Mouse (Mus musculus): Measurements from ENCODE around the gene Fgfr2. TPM values are rescaled to one million over a fixed set of nuclear protein-coding genes. Genes with fewer than 3 reads are reported as not detected.
A peak's percentile ranks its signal among the peaks of the same experiment; 100 is the strongest.

Fgfr2 gene
- total RNA-seq, 2 experiments from 2014 or later = 27.3 to 32.7 TPM

DNA sequence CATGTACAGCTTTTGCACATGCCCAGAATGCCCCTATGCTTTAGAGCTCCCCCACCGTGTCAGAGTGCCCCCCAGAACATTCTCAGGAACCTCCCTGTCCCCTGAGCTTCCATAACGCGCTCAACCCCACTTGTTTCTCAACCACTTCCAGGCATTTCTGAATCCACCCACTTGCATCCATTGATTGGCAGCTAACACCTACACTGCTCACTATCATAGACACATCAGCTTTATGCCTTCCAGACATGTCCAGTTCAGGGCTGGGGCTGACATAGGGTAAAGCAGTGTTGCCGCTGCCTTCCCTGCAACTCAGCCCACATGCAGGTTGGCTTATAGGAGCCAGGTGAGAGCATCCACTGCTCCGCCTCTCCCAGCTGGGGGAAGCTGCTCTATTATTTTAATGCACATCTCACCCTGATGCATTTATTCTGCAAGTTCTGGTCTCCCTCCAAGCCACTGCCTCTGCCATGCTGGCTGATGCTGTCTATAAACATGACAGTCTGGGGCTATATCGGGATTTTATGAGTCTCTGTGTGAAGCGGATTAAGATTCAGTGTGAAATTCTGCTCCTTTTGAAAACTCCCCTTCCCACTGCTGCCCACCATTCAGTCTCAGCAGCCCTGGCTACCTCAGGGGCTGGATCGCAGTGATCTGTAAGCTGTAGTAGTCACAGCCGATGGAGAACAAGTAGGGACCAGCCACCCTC, 914.1 kb downstream of the Fgfr2 start:
- peak; percentile 58 to 77 for DNase-seq (ENCODE audit: low spot score in 2 of 2)
- intact Hi-C loops (cut with DNase I) = loop anchor here (2.0 to 10.0 kb wide), 2 partner anchors 34 to 134 kb away; no protein-coding TSS in a partner anchor

DNA sequence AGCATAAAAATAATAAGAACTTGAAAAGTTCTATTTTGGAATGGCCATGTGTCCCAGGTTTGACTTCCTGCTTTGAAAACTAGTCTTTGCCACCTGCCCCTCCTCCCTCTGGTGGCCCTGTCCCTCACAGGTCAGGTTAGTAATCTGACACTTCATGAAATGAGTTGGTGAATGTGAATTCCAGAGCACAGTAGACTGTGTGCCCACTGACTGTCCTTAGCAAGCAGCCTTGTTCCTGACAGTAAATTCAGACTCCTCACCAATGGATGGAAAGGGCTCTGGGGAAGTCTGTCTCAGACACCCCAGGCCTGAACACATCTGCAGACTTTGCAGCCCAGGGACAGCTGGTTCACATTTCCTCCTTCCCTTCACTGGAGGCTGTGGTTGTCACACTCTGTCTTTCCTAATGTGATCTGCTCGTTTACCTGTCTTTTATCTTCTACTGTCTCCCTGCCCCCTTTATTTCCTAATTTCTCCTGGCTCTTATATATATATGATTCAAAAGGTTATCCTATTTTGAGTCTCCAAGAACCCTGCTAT, 919.0 kb downstream of the Fgfr2 start:
- DNase-seq (ENCODE audit: low spot score in 2 of 2) = no peak
- intact Hi-C loops (cut with DNase I) = loop anchor here (10.0 kb wide), 1 partner anchor 129 kb away; no protein-coding TSS in a partner anchor

DNA sequence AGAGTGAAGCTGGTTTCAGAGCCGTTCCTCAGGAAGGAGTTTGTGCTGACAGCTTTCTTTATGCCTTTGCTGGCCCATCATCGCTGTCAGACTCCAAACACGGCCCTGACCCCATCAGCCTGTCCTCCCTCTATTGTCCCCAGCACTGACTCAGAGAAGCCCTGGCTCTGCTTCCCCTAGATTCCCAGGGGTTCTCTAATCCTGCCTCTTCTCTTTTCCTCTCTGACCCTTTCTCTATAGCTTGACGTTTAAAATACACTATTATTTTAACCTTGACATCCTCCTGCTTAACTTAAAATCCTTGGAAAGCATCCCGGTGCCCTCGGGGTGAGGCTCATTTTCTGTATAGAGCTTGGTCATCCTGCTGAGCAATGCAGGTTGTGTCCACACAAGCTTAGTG, 923.5 kb downstream of the Fgfr2 start:
- DNase-seq (ENCODE audit: low spot score in 2 of 2) = no peak
- intact Hi-C loops (cut with DNase I) = loop anchor here (10.0 kb wide), 1 partner anchor 125 kb away; no protein-coding TSS in a partner anchor

DNA sequence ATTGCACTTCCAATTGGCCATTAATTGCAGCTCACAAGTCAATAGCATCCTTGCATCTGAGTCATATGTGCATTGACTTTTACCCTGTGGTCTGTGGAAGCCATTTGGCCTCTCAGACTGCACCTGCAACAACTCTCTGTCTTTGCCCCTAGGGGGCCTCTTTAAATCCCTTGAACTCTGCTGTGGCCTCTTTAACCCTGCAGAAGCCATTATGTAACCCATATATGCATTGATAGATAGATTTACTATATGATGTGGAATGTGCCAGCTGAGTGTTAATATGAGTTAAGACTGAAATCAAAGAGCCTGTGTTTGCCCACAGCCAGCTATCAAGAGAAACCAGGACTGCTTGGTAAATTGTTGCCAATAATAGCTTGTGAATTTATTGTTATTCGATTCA, 924.3 kb downstream of the Fgfr2 start:
- intact Hi-C loops (cut with DNase I) = no loop called here

DNA sequence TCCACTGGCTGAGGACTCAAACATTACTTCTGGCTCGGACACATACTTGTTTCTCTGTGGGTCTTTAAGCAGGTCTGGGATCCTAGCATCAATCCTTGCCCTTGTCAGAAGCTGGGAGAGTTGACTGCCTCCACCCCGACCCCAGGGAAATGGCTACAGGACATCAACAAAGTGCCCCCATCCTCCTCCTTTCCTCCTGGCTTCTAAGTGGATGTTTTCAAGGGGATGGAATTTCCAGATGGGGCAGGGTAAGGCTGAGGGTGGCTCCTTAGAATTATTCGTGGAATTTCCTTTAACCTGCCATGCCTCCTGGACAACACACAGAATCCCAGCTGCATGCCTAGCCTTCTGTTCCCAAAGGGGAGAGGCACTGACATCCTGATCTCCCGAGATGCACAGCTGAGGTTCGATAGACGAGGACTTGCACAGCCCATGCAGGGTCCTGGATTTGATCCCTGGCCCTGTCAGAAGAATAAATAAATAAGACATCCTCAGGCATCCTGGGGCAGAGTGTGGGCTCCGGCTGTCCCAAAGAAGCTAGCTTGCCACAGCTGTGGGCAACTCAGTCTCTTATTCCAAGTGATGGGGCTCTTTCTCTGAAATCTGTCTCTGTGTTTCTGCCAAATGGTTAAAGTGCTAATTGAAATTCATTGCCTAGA, 925.2 kb downstream of the Fgfr2 start:
- DNase-seq (ENCODE audit: low spot score in 2 of 2) = no peak
- intact Hi-C loops (cut with DNase I) = no loop called here

More for the DNA sequence above, 924.3 kb downstream of the Fgfr2 start:
- no peak for DNase-seq (ENCODE audit: low spot score in 2 of 2)

DNA sequence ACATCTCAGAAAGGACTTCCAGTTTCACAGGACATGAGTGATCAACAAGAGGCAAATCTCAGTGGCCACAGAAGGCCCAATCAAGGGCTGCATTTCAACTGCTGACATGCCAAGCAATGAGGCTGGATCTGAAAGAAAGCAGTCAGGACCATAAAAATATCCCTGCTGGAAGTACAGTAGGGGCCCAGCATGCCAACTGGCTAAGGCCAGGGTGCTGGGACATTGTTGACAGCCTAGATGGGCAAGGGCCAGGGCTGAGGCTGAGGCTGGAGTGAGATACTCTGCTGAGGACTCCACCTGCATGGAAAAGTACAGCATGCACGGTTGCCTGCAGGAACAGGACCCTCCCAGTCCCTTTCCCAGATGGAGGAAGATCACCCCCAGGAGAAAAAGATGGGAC, 926.6 kb downstream of the Fgfr2 start:
- no peak for DNase-seq (ENCODE audit: low spot score in 2 of 2)
- intact Hi-C loops (cut with DNase I) = no loop called here

DNA sequence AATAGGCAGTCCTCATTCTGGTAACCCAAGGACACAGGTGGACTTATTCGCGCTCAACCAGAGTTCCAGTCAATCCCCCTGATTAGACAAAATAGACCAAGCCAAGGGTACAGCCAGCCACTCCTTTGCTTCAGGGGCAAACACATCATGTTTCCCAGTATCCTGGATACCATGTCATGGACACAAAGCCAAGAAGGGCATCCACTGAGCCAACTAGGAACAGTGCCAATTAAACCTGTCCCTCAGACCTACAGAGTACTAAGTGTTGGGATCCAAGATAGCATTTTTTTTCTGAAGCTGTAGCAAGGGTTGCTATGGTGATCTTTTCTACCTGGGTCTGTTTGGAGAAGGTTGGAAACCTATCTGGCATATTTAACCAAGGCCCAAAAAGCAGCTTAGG, 929.5 kb downstream of the Fgfr2 start:
- DNase-seq (ENCODE audit: low spot score in 2 of 2) = no peak
- intact Hi-C loops (cut with DNase I) = no loop called here

DNA sequence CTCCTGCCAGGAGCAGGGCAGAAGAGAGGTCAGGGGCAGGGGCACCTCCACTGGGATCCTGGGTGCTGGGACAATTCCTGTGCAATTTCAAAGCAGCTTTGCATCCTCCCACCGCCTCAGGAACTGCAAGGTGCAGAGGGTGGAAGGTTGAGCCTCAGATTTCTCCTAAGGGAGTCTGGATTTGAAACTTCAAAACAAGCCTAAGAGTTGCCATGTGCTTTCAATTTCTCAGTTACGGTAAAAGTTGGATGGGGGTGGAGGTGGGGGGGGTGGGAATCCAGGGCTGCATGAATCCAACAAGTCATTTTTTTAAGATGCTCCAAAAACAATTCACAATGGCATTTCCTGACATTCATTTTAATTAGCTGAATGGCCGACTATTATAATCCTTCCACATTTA, 935.7 kb downstream of the Fgfr2 start:
- no peak for DNase-seq (ENCODE audit: low spot score in 2 of 2)
- intact Hi-C loops (cut with DNase I) = no loop called here

DNA sequence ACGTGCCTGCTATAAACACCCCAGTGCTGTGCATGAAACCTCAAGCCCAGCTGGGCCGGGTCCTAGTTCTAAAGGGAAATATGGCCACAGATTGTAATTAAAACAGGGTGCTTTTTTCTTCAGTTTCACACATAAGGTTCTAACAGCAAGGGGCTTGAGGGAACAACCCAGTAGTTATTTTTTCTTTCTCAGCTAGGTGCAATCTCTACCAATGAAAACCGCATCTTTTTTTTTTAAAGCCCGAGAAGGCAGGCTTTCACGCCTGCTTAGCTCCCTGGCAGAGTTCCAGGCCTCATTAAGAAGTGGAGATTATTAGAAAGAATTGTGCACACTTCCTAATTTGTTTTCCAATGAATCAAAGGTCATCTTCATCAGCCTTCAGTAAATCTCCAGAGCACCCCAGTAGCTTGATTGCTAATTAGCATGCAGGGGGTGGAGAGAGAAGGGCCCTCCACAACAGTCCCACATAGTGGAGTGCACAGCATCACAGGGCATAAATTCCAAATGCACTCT, 939.2 kb downstream of the Fgfr2 start:
- intact Hi-C loops (cut with DNase I) = no loop called here
- DNase-seq (ENCODE audit: low spot score in 2 of 2) = peak in 1 of 2 experiments; percentile 30

DNA sequence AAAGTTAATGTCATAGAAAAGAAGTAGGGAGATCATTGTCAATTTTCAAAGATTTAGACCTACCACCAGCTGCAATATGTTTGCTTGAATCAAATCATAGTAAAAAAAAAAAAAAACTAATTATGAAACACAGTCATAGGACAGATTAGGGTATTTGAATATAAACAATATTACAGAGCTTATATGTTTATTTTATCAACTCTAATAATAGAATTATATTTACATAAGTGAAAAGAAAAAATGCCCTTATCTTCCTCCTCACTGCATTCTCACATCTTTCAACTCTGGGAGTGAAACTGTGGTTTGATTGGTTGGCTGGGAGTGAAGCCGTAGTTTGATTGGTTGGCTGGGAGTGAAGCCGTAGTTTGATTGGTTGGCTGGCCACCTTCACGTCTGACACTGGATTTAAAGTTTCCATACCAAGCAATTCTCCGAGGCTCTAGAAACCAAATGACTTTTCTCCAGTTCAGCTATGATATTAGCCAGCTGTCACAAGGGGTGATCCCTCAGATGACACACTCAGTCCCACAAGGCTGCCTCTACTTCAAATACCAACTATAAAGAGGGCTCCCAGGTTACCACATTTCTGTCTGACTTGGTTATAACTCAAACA, 941.5 kb downstream of the Fgfr2 start:
- no peak for DNase-seq (ENCODE audit: low spot score in 2 of 2)
- intact Hi-C loops (cut with DNase I) = no loop called here

DNA sequence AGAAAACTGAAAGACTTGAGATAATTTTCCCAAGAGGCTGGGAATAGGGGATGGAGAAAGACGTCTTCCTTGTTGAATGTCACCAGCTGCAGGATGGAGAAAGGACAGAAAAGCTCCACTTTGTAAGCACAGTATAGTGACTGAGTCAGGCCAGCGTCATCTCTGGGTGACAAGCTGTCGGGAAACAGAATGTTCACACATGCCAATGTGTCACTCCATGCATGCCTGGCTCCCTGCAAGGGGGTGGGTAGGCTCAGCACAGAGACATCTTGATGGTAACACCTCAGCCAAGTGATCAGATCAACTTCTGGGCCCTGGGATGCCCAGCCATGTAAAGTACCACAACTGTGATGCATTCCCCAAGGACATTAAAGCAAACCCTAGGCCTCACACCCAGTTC, 942.1 kb downstream of the Fgfr2 start:
- no peak for DNase-seq (ENCODE audit: low spot score in 2 of 2)
- intact Hi-C loops (cut with DNase I) = no loop called here

DNA sequence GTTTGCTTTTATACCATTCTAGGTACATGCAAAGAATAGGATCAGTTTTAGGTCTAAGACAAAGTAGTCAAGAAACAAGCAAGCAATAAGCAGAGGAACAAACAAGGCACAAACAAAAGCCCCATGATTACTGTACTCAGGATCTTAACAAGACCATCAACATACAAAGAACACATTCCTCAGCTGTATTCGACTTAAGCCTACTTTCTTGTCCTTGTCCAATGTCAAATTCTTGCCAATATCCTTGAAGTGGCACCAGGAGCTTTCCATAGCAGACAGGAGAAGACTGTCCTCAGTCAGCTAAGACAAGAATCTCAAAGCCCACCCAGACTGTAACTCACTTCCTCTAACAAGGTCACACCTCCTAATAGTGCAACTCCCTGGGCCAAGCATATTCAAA, 944.1 kb downstream of the Fgfr2 start:
- intact Hi-C loops (cut with DNase I) = no loop called here
- no peak for DNase-seq (ENCODE audit: low spot score in 2 of 2)

DNA sequence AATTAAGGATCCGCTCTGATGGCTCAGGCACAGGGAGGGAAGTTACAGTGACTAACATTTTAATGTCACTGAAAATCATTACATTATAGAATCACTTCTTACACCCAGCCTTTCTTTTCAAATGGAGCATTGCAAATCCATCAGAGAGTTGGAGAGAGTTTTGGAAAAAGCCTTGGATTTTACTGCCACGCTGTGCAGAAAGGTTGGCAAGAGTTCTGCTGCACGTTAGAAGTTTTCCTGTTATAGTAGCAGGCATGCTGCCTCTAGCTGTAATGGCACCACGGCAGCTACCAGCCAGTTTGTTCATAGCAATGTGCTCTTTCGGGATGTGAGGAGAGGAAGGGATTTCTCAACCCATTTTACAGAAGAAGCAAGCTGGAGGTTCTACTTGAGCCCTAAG, 948.4 kb downstream of the Fgfr2 start:
- intact Hi-C loops (cut with DNase I) = loop anchor here (2.0 kb wide), 1 partner anchor 34 kb away; no protein-coding TSS in a partner anchor
- DNase-seq (ENCODE audit: low spot score in 2 of 2) = peak in 1 of 2 experiments; percentile 24

DNA sequence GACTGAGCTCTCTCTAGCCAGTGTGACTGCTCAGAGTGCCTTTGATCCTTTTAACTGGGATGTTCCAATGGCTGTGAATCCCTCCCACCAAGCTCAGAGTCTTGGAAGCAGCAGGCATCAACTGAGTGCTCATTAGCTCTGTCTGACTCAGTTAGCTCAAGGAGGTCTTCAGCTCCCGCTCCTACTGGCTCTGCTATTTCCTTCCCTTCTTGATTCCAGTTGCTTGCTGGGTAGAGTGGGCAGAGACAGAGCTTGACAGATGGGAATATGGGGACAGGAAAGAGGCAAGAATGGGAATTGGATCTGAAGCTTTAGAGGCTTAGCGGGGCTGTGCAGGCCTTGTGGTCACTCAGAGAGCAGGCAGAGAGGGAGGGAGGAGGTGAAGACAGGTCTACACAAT, 948.9 kb downstream of the Fgfr2 start:
- intact Hi-C loops (cut with DNase I) = loop anchor here (2.0 kb wide), 1 partner anchor 35 kb away; no protein-coding TSS in a partner anchor
- no peak for DNase-seq (ENCODE audit: low spot score in 2 of 2)

DNA sequence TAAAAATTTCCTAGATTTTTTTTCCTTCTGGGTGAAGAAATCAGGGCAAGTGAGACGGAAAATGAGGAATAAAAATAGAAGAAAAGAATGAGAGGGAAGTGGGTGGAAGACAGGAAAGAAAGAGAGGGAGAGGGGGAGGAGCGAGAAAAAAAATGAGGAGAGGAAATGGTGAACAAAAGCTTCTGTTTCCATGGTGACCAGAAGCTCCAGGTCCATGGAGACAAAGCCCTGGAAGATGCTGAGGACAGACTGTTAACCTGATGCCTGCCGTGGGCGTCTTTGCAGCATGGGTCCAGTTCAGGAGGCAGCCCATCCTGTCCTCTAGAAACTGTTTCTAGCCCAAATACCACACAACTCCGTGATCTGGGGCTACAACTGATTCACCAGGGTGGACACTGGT, 950.9 kb downstream of the Fgfr2 start:
- peak in 1 of 2 experiments; percentile 57 for DNase-seq (ENCODE audit: low spot score in 2 of 2)
- intact Hi-C loops (cut with DNase I) = no loop called here

DNA sequence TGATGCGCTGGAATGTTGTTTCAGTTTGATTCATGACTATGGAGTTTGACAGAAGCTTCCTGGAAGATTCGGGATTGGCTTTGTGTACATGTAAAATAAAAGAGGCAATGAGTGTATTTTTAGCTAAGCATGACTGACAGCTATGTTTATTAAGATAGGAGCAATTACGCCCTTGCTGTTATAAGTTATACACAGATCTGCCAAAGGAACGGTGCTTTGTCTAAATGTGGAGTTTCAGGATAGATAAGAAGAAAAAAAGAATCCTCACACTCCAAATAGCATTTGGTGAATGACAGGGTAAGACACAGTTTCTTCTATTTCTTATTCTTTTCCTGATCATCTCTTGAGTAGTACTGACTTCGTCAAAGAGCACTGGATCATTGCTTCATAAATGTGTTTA, 951.4 kb downstream of the Fgfr2 start:
- intact Hi-C loops (cut with DNase I) = no loop called here
- DNase-seq (ENCODE audit: low spot score in 2 of 2) = no peak

DNA sequence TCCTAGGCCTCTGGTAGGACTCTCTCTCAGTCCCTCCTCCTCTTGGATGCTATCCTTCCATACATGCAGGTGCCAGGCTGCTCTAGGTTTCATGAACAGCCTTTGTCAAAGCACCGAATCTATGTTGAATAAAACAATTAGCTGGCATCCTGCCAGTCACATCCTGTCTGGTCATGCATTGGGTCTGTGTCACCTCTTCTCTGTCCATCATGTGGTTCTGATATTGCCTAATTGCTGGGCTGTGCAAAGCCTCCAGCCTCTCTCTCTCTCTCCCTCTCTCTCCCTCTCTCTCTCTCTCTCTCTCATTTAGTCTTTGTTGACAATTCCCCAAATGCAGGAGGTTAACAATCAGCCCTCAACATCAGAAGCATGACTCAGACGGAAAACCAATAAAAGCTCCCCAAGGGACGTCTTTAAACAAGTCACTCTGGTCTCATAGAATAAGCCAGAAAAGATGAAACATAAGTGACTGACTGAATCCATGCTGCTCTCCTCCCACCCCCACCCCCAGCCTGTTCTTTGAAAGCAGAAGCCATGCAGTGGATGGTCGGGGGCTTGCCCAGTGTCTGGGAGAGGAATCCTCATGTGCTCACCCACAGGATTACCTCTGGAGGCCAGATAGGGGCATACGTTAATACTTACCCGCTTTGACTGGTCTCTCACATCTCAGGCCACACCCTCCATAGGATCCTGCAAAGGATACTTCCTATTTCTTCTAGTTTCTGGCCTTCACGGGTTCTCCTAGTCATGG, 953.6 kb downstream of the Fgfr2 start:
- no peak for DNase-seq (ENCODE audit: low spot score in 2 of 2)
- intact Hi-C loops (cut with DNase I) = no loop called here

DNA sequence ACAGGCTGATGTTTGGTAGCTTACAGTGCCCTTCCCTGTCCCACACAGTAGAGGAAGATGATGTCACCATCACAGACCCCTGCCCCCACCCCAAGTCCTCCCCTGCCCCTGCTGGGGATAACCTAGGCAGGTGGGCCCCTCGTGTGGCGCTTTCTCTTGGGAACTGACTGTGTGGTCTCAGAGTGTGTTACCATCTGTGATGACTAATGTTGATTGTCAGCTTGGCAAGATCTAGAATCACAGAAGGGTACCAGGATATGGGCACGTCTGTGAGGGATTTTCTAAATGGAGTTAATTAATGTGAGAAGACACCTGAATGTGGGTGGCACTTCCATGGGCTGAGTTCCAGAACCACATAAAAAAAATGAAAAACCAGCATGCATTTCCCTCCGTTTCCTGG, 955.9 kb downstream of the Fgfr2 start:
- DNase-seq (ENCODE audit: low spot score in 2 of 2) = no peak
- intact Hi-C loops (cut with DNase I) = no loop called here

DNA sequence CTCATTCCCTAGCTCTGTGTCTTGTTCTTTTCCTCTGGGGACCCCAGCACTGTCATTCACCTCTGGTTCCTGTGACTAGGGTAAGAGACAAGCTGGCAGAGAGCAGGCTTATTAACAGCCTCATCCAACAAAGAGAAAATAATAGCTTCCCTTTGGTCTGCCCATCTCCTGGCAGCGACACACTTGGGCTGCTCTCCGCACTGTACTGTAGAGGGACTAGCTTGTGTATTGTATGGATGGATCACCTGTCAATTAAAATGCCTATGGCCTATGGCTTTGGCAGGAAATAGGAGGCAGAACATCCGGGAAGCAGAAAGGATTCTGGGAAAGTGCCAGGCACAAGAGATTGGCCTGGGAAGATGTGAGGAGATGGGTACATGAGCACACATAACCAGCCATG, 960.9 kb downstream of the Fgfr2 start:
- no peak for DNase-seq (ENCODE audit: low spot score in 2 of 2)
- intact Hi-C loops (cut with DNase I) = no loop called here
